Mouse (Mus musculus): ENCODE results near the gene Clca3a1.

Clca3a1 gene

DNA sequence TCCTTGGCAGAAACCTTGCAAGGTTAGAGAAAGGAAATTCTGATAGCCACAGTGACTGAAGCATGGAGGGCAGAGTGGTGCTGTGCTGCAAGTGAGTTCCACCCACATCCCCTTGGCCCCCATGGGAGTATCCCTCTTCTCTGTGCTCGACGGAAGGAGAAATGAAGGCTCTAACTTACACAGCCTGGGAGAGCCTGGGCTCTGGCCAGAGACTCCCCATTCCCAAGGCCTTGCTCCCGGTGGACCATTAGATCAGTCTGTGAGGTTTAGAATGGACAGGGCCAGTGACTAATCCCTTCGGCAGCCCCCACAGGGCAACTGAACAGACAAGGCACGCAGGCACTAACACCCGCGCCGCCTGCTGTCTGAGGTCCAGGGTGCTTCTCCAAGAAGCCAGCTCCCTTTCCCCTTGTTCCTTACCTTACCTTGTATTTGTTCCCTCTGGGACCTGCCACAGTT, 81.0 kb downstream of the Clca3a1 start:
- DNase-seq, result no peak

Data from cerebellum, postnatal 25 days (tissue).